Mouse (Mus musculus) stomach, adult 2 months (tissue): ENCODE data around the gene Ints13. TPM values are rescaled to one million over a fixed set of nuclear protein-coding genes. Genes with fewer than 3 reads are reported as not detected.

ENCODE experiments used
- polyA plus RNA-seq: library from polyadenylated mRNA; depleted of rRNA; stranded (reverse); fragments of >200 nt; gene quantifications from 2 replicates; pipeline ENCODE4 v1.2.3, GENCODE M21; 2012; rRNA removed

Gene Ints13
- polyA plus RNA-seq: 2.1 and 2.4 TPM in 2 replicates

DNA sequence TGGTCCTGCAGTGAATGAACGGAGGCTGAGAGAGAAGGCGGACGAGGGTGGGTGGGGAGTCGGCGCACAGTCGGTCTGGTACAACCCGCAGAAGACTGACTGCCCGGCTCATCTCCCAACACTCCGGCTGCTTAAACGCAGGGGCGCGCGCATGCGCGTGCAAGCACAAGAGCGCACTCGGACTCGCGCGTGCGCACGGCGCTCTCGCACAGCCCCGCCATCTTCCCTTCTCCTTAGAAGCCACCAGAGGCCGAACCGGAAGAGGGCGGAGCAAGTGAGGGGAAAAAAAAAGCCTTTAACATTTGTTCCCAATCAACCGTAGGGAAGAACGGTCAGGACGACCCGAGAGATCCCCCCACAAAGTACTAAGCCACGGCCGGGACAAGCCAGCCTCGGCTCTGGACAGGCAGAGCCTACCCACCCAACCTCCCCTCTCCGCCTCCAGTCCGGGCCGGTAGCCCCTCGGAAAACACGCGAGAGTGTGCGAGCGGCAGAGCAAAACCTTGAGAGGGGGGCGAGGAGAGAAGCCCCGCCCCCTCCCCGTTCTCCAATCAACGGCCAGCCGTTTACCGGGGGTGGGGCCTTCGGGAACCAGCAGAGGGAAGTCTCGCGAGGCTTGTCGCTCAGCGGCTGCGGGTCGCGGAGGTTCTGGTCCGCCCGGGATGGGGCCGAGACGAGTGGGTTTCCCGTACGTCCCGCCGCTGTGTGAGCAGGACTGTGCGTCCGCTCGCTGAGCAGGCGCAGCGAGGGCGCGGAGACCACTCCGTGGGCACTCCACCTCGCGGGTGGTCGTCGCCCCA is at the start of gene Ints13:
Gene Ints13 (minus strand): TSS at position 526 of the 800 bp plus-strand sequence.

DNA sequence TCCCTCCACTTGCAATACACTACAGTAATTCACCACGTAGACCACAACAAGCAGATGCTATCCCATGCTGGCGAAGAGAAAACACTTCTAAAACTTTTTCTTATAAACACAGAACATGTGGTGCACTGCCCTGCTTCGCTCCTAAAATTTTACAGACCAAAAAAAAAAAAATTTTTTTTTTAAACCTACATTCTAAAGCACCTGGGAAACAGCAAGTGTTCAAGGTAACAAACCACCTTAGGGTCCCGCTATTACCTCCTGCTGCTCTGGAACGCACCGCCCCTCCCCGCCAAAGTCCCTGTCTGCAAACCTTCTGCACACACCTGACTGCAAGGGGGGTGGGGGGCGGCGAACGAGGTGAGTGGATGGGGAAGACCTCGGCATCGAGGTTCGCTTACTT is 732 bp downstream of the Ints13 start, which contains the start of gene Fgfr1op2:
Gene Fgfr1op2 (plus strand): TSS at position 301 of the 400 bp plus-strand sequence.

DNA sequence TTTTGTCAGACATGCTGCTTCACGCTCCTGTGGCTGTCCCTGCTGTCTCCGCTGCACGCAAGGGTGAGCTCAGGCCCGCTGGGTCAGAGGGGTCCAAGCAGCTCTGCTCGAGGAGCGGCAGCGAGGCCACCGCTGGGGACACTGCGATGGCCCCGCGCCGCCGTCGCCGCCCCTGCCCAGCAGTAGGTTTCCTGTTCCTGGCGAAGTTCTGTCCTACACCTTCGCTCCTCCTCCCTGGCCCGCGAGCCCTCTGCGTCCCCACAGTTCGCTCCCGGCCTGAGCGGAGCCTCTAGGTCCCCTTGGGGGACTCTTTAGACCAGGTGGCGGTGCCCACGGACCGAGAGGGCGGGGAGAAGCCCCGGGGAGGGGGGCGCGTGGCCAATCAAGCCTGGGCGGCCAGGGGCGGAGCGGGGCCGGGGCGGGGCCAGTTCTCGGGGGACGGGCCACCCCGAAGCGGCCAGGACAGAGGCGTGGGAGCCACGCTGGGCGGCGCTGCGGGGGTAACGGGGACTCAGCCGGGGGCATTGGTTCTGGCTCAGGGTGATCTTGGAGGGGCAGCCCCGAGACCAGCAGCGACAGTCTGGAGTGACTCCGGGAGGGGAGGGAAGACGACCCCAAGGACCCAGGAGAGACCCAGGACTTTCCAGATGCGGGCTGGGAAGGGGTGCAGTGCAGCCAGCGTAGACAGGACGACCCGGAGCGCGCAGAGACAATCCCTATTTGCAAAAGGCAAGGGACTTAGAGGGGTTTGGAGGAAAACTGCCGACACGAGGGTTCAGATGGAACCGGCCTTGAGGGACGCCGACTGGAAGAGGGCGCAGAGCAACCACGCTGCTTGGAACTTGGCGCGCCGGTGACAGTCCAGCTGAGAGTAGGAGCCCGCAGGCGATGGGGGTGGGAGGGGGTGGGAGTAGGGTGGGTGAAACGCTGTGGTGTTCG is 75.5 kb downstream of the Ints13 start, which contains the start of gene Itpr2:
Gene Itpr2 (minus strand): TSS at position 358 of the 939 bp plus-strand sequence.

Other genes starting within 250 kb of the Ints13 start
- gene Itpr2, start 75.6 kb downstream of the Ints13 start, polyA plus RNA-seq: 2.1 and 3.6 TPM in 2 replicates
- gene Fgfr1op2, start 632 bp downstream of the Ints13 start, polyA plus RNA-seq: 32.6 and 74.2 TPM in 2 replicates
- 4.6 and 6.1 TPM in 2 replicates for gene Med21, start 64.7 kb upstream of the Ints13 start, polyA plus RNA-seq
- gene Tm7sf3, start 65.0 kb upstream of the Ints13 start, polyA plus RNA-seq: 5.1 and 5.7 TPM in 2 replicates
- 1.2 and 1.4 TPM in 2 replicates for gene Stk38l, start 147.2 kb upstream of the Ints13 start, polyA plus RNA-seq
- gene Arntl2, start 218.2 kb upstream of the Ints13 start, polyA plus RNA-seq: 4.5 and 5.9 TPM in 2 replicates